Mouse (Mus musculus) intestine, embryonic 14.5 days (tissue): ENCODE measurements around the gene Glmp. TPM values are rescaled to one million over a fixed set of nuclear protein-coding genes. Genes with fewer than 3 reads are reported as not detected.

ENCODE experiments used
- ATAC-seq: fragments of 200-750 bp; cut with Nextera tagmentation; replicated peaks from 2 replicates; pipeline ENCODE4 v1.8.0; 2017; ENCODE audit warnings: low read depth, moderate number of reproducible peaks, moderate TSS enrichment, moderate library complexity; ENCODE audit not compliant: low FRiP score, low TSS enrichment
- DNase-seq: peaks from one replicate; pipeline ENCODE4 v3.0.0-alpha.2; 2018; ENCODE audit warnings: low spot score
- H3K27ac ChIP-seq: fragments of 300-500 bp; sonication (generic); 2 replicates; pipeline ENCODE4 v1.5.1; 2014; ENCODE audit warnings: low read depth, mild to moderate bottlenecking, control low read depth
- H3K27me3 ChIP-seq: fragments of 300-500 bp; sonication (generic); replicated peaks from 2 replicates; pipeline ENCODE4 v1.6.1; 2014; ENCODE audit warnings: low read length, control low read depth; ENCODE audit not compliant: control insufficient read depth, insufficient read depth
- H3K36me3 ChIP-seq: fragments of 300-500 bp; sonication (generic); 2 replicates; pipeline ENCODE4 v1.6.1; 2014; ENCODE audit warnings: low read length, control low read depth; ENCODE audit not compliant: control insufficient read depth, insufficient read depth
- H3K4me1 ChIP-seq: fragments of 300-500 bp; sonication (generic); replicated peaks from 2 replicates; pipeline ENCODE4 v1.6.1; 2014; ENCODE audit warnings: low read length, control low read depth, mixed read lengths; ENCODE audit not compliant: control insufficient read depth, insufficient read depth
- H3K4me2 ChIP-seq: fragments of 300-500 bp; sonication (generic); 2 replicates; pipeline ENCODE4 v1.6.1; 2014; ENCODE audit warnings: low read length
- H3K4me3 ChIP-seq: fragments of 300-500 bp; sonication (generic); 2 replicates; pipeline ENCODE4 v1.5.1; 2014; ENCODE audit warnings: low read depth, low read length, control low read depth, mixed read lengths
- H3K9ac ChIP-seq: fragments of 300-500 bp; sonication (generic); 2 replicates; pipeline ENCODE4 v1.6.1; 2014; ENCODE audit warnings: mild to moderate bottlenecking, low read length
- H3K9me3 ChIP-seq: fragments of 300-500 bp; sonication (generic); 2 replicates; pipeline ENCODE4 v1.6.1; 2016; ENCODE audit warnings: low read length, control low read depth; ENCODE audit not compliant: control insufficient read depth
- WGBS: fragments of 180-500 bp; shearing (Covaris S2); extraction: QIAGEN DNeasy Blood & Tissue Kit; methylation state at CpG from one replicate; pipeline ENCODE4 v1.1.7; 2014; 5-methylcytosine and 5-hydroxymethylcytosine counted together
- polyA plus RNA-seq: library from polyadenylated mRNA; unstranded; fragments of >200 nt; fragmentation: Nextera tagmentation; extraction: Ambion mirVana; gene quantifications from 2 replicates; pipeline ENCODE4 v1.2.1, GENCODE M21; 2014

Glmp gene
- polyA plus RNA-seq, 1 experiment from 2014 or later, result 140 TPM

DNA sequence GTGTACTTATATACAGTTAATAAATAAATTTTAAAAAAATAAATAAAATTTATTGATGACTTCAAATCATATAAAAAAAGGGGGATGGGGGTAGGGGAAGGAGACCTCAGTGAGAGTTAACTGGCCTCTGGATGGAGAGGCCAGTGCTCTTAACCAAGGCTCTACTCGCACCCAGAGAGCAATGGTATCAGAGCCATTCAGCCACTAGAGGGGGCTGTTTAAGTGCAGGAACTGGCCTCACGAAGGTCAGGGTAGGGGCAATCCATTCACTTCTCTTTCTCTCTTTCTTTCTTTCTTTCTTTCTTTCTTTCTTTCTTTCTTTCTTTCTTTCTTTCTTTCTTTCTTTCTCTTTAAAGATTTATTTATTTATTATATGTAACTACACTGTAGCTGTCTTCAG is 6.5 kb downstream of the Glmp start:
- 21% methylated on average over 2 of the region's 2 CpGs for WGBS
- no peak for DNase-seq
- peaks cover 23% of the 10 kb centered on the region; the same call in 1 of the 2 replicates for H3K36me3 ChIP-seq

DNA sequence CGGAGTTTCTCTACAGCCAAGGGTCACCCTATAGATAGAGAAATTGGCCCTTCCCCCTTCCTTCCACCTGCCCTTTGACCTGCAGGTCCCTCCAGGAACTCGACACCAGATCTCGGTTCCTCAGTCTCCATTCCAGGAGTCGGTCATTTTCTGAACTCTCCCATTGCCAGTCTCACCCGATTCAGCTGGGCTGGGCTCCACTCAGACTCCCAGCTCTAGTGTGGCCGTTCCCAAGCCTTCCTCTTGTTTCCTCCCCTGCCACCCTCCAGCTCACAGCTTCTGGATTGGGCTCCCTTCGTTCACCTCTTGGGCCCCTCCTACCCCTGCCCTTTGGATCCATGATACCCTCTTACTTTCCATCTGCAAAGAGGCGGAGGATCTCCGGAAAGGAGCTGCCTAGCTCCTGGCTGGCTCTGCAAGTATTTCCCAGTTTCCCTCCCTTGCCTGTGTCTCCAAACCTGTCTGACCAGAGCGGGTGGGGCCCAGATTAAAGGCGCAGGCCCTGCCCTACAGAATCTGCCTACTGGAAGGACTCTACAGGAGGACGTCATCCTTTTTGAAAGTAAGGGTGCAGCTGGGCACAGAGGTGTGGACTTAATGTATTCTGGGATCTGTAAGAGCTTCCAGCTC is 9.3 kb downstream of the Glmp start:
- DNase-seq, result peak; percentile 74

More for the DNA sequence above, 6.5 kb downstream of the Glmp start:
- Histone ChIP-seq H3K9ac (no peak overlapping the region), H3K27ac (no peak overlapping the region), H3K27me3 (no peaks in the 10 kb centered on the region), H3K4me2 (no peak overlapping the region), H3K4me3 (no peak overlapping the region), H3K4me1 (no peaks in the 10 kb centered on the region; the same call in none of the 2 replicates), H3K9me3 (no peaks in the 10 kb centered on the region)
- ATAC-seq, result no peak

DNA sequence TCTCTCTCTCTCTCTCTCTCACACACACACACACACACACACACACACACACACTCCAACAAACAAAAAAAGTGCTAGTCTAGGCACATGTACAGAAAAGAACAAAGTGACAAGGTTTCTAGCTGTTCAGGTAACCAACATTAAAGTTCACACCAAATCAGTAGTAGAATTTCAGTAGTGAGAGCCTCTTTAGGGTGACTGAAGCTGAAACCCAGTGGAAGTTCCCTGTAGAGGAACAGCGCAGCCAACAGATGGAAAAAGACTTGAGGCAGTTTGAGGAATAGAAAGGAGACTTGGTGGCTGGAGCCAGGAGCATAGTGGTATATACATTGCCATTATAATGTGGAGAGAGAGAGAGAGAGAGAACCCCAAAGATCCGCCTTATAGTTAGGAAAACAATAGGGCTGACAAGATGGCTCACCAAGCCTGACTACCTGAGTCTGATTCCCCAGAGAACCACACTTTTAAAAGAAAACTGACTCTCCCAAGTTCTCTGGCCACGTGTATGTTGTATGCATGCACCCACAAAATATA is 10.1 kb downstream of the Glmp start:
- WGBS, result 43% methylated on average over 3 of the region's 3 CpGs
- Histone ChIP-seq H3K4me1 (peaks cover 12% of the 10 kb centered on the region), H3K27me3 (no peaks in the 10 kb centered on the region), H3K9ac (peak overlapping the region; percentile 92), H3K36me3 (no peaks in the 10 kb centered on the region), H3K27ac (peak overlapping the region; percentile 93), H3K9me3 (no peaks in the 10 kb centered on the region), H3K4me2 (peak overlapping the region; percentile 83), H3K4me3 (peak overlapping the region; percentile 82)
- no peak for ATAC-seq
- DNase-seq, result no peak

More for the DNA sequence above, 9.3 kb downstream of the Glmp start:
- peak; percentile 16 for ATAC-seq
- Histone ChIP-seq H3K9me3 (no peaks in the 10 kb centered on the region), H3K4me1 (peaks cover 12% of the 10 kb centered on the region), H3K27ac (peak overlapping the region; percentile 78), H3K36me3 (peaks cover 5% of the 10 kb centered on the region; the same call in 1 of the 2 replicates), H3K4me3 (peak overlapping the region; percentile 21), H3K27me3 (no peaks in the 10 kb centered on the region), H3K4me2 (peak overlapping the region; percentile 83), H3K9ac (peak overlapping the region; percentile 27)
- WGBS, result 40% methylated on average over 12 of the region's 12 CpGs

DNA sequence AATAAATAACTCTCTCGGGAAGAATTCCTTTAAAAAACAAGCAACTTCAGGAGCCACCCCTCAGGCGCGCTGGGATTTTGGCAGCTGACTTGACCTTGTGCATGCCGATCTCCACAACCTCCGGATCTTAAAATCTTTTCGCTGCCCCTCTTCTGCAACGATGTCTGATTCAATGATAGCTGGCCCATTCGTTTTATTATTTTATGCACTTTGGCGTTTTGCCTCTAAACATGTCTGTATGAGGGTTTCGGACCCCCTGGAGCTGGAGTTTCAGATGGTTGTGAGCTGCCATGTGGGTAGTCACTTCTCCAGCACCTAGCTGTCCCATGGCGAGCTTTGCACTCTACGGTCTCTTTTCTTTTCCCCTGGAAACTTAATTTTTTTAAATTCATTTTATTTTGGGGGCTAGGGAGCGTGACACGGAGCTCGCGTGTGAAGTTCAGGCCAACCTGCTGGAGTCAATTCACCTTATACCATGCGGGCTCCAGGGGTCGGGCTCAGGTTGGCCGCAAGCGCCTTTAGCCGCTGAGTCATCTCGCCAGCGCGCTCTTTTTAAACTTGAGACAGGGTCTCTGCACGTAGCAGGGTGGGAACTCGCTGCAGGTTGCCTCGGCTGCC is 10.7 kb downstream of the Glmp start:
- DNase-seq (no peak), ATAC-seq (peak; percentile 40; the same call in 1 of the 2 replicates)
- Histone ChIP-seq H3K4me3 (peak overlapping the region; percentile 82), H3K4me2 (peak overlapping the region; percentile 83), H3K36me3 (no peaks in the 10 kb centered on the region), H3K27me3 (no peaks in the 10 kb centered on the region), H3K9me3 (no peaks in the 10 kb centered on the region), H3K27ac (peak overlapping the region; percentile 93), H3K9ac (peak overlapping the region; percentile 92), H3K4me1 (peaks cover 12% of the 10 kb centered on the region)
- under 1% methylated on average over 27 of the region's 27 CpGs for WGBS

DNA sequence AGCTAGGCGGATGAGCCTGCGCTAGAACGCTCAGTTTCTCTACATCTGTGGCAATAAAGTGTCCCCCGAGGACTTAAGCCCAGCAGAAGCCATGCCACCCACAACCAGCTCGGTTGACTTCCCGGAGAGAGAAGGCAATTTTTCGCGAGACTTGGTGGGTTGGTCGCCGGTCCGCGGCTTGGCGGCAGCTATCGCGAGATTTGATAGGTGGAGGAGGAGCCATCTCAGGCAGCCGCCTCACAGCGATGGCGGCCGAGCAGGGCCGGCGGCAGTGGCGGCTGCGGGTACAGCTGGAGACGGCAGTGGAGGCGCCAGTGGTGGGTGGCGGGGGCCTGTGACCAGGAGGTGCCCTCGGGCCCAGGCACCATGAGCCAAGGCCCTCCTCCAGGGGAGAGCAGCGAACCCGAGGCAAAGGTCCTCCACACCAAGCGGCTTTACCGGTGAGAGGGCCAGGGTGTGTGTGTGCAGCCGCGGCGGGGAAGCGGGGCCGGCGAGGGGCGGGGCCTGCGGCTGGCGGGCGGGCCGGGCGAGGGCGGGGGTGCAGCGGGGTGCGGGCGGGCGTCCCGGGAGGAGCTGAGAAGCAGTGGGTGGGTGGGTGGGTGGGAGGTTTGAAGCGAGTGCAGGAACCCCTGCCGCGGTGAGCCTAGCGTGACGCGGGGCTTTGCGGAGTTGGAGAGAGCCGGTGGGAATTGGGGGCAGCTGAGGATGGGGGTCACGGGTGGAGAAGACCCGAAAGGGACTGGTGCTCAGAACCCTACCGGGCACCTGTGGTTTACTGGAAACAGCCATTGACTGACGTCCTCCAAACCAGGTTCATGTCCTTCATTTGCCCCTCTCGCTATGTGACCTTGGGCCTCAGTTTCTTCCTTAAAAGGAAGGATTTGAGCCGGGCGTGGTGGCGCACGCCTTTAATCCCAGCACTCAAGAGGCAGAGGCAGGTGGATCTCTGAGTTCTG is 11.5 kb downstream of the Glmp start, which contains the start of the genes Tmem79 and Smg5:
Gene Tmem79, minus strand, starts transcription at position 91 of the 956 bp plus-strand sequence.
Gene Smg5, plus strand, starts transcription at position 203 of the 956 bp plus-strand sequence.
- DNase-seq, result peak; percentile 98
- Histone ChIP-seq H3K4me1 (peaks cover 12% of the 10 kb centered on the region), H3K27ac (peak within 1 kb of the TSS; percentile 93), H3K27me3 (no peaks in the 10 kb centered on the region), H3K36me3 (peaks cover under 1% of the 10 kb centered on the region; the same call in 1 of the 2 replicates), H3K9ac (peak within 1 kb of the TSS; percentile 92), H3K4me3 (peak within 1 kb of the TSS; percentile 82), H3K9me3 (no peaks in the 10 kb centered on the region), H3K4me2 (peak within 1 kb of the TSS; percentile 83)
- WGBS, result 2% methylated on average over 65 of the region's 66 CpGs
- peak; percentile 87 for ATAC-seq

DNA sequence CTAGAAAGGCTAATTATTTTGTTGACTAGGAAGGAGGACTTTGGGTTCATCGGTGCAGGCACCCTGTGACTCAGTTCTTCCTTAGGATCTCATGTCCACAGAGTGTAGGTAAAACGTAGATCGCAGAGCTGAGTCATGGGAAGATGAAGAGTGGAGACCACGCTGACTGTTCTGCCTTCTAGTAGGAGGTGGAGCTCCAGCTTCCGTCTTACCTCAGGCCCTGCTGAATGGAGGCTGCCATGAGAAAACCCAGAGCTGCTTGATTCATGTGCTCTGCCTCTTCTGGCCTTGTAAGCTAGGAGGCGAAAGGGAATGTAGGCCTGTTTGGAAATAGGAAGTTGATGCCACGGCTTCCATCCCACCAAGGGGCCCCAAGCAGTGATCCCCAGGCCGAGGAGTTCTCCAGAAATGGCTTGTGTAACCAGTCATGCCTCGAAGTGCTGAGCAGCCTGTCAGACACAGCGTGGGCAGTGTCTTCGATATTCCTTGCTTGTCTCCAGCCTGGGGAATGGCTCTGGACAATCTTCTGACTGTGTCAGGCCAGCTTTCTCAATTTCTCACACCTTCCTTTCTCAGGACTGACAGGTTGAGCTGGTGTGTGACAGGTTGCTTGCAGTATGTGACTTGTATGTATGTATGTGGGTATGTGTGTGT is 12.7 kb downstream of the Glmp start:
- no peak overlapping the region for H3K9ac ChIP-seq
- peaks cover 12% of the 10 kb centered on the region for H3K4me1 ChIP-seq
- H3K27me3 ChIP-seq, result no peaks in the 10 kb centered on the region
- 0 out of 2 replicates have a peak overlapping the region, but pooled peaks have one; percentile 3 for H3K27ac ChIP-seq
- H3K4me3 ChIP-seq, result 0 out of 2 replicates have a peak overlapping the region, but pooled peaks have one; percentile 11
- H3K4me2 ChIP-seq, result peak overlapping the region; percentile 55
- DNase-seq (peak; percentile 61), ATAC-seq (no peak)
- WGBS, result 50% methylated on average over 11 of the region's 11 CpGs
- H3K9me3 ChIP-seq, result no peaks in the 10 kb centered on the region
- H3K36me3 ChIP-seq, result peaks cover 12% of the 10 kb centered on the region

DNA sequence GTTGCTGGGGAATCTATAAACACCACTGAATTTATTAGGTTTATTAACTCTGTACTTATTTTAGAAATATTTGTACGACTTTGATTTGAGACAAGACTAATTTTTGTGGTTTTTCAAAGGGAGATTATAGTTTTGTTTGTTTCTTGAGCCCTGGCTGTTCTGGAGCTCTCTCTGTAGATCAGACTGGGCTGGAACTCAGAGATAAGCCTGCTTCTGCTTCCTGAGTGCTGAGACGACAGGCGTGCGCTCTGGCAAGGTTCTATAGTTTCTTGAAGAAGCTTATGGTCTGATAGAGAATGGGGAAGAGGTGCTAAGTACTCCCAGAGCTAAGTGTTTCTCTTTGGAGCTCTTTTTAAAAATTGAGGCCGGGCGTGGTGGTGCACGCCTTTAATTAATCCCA is 13.5 kb downstream of the Glmp start:
- Histone ChIP-seq H3K4me1 (peaks cover 12% of the 10 kb centered on the region), H3K9ac (no peak overlapping the region), H3K9me3 (no peaks in the 10 kb centered on the region), H3K4me2 (no peak overlapping the region; the same call in 1 of the 2 replicates), H3K27me3 (no peaks in the 10 kb centered on the region), H3K27ac (no peak overlapping the region), H3K4me3 (no peak overlapping the region), H3K36me3 (peaks cover 20% of the 10 kb centered on the region)
- ATAC-seq (no peak), DNase-seq (no peak)
- WGBS, result 88% methylated on average over 7 of the region's 7 CpGs
